Mouse (Mus musculus): ENCODE results near the gene Cabp1.

DNA sequence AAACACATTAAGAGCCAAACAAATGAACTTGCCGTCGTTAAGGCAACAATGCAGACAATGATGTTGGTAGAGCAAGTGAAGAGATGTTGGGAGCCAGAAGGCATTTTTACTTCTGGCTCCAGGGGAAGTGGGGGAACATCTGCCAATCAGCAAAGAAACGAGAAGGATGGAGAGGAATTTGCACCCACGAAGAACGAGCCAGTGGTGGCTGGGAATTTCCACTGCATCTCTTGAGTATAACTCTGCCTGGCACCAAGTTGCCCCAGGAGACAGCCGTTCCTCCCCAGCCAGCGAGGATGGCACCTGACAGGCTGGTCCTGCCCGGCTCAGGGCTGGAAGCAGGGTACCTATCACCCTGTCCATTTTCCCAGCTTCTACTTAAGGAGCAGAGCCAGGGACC, 11.3 kb downstream of the Cabp1 start:
- no peak for TF ChIP-seq CTCF (IDR thresholded peaks at IDR 0.05; ENCODE audit: extremely low read depth, insufficient read depth, low read length)
- no peak for TF ChIP-seq POLR2A (IDR thresholded peaks at IDR 0.05; ENCODE audit: extremely low read depth, insufficient read depth, low read length)
